Mouse (Mus musculus) liver, embryonic 14.5 days (tissue): ENCODE data around the gene Vps13c.

ENCODE experiments used
- CTCF ChIP-seq: IDR thresholded peaks from 2 replicates; pipeline ENCODE4 v1.5.1; 2016; ENCODE audit warnings: antibody characterized with exemption, low read depth, control low read depth
- EP300 ChIP-seq: IDR thresholded peaks from 2 replicates; pipeline ENCODE4 v1.6.1; 2016; ENCODE audit warnings: antibody characterized with exemption, low read depth

DNA sequence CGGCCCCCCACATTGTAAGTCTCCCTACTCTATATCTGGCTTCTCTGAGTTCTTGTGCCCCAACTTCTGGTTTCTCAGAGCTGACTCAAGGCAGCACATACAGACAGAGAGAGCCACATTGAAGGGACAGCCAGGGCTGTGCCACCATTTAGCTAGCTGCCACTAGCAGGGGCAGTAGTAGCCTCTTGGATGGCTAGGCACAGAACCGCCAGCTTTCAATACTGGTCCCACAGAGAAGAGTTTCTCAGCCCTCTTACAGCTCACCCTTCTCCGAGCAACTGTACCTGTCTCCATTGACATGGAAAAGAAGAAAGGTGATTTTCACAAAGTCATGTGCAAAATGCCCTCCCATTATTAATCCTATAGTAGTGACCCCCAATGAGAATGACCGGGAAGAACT is 45.5 kb upstream of the Vps13c start:
- no peak for TF ChIP-seq CTCF
- no peak for TF ChIP-seq EP300
